Mouse (Mus musculus): ENCODE data around the gene Rapgef2. TPM values are rescaled to one million over a fixed set of nuclear protein-coding genes. Genes with fewer than 3 reads are reported as not detected.
"Not testable (repeated sequence)": the region's sequence is repeated elsewhere in the genome, so short reads cannot be mapped to it uniquely, and the experiment has no call there.

Gene Rapgef2
- polyA plus RNA-seq, 1 experiment from 2014 or later, result 9.0 TPM

DNA sequence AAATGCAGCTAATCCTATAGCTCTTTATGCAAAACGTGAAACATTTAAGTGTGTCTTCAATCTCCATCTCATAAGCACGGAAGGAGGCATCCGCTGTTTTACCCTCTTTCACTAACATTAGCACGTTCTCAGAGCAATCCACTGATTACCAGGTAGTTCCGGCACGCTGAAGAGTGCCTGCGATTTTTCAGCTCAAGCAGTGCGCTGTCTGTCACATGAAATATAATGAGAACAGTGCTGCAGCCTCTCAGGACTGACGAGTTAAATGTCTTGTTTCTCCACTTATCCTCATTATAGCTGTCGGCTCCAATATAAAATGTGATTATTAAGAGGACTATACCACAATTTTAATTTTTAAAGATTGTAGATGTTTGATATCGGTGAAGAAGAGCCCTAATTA is 94.8 kb downstream of the Rapgef2 start:
- Histone ChIP-seq H3K4me3 (ENCODE audit: inconsistent target) (no peak overlapping the region), H3K27ac (no peak overlapping the region), H3K79me2 (ENCODE audit: inconsistent target) (peaks cover 67% of the 10 kb centered on the region; the same call in 1 of the 2 replicates), H3K36me3 (ENCODE audit: inconsistent target) (no peaks in the 10 kb centered on the region)
- WGBS (ENCODE audit: missing documents), result 97% methylated on average over 11 of the region's 11 CpGs

DNA sequence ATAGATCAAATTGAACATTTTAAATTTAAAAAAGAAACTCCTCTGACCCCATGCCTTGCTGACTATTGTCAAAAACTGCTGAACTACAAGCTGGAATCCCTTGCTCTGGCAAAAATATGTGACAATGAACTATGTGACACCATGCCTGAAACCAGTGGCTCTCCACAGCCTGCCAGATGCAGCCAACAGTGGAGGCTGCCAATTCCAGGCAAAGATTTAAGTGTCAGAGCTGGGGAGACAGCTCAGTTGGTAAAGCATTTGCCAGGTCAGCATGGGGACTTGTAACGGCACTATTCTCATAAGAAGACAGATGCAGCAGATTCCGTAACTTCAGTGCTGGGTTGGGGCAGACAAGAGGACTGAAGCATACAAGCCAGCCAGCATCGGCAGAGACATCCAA is 95.9 kb downstream of the Rapgef2 start:
- no peak overlapping the region for H3K27ac ChIP-seq
- WGBS (ENCODE audit: missing documents), result 96% methylated on average over 2 of the region's 3 CpGs
- H3K36me3 ChIP-seq (ENCODE audit: inconsistent target), result no peaks in the 10 kb centered on the region
- no peak overlapping the region for H3K4me3 ChIP-seq (ENCODE audit: inconsistent target)
- H3K79me2 ChIP-seq (ENCODE audit: inconsistent target), result peaks cover 67% of the 10 kb centered on the region; the same call in 1 of the 2 replicates

- Histone ChIP-seq H3K27ac (no peak overlapping the region), H3K4me3 (ENCODE audit: inconsistent target) (no peak overlapping the region), H3K79me2 (ENCODE audit: inconsistent target) (peaks cover 79% of the 10 kb centered on the region; the same call in 1 of the 2 replicates), H3K36me3 (ENCODE audit: inconsistent target) (no peaks in the 10 kb centered on the region)
- WGBS (ENCODE audit: missing documents), result 100% methylated on average over 1 of the region's 1 CpGs
These were observed 98.4 kb downstream of the Rapgef2 start for GRCm38 (mm10) chr3:79187912-79188311.

- Histone ChIP-seq H3K4me3 (ENCODE audit: inconsistent target) (no peak overlapping the region), H3K27ac (no peak overlapping the region), H3K36me3 (ENCODE audit: inconsistent target) (no peaks in the 10 kb centered on the region), H3K79me2 (ENCODE audit: inconsistent target) (peaks cover 79% of the 10 kb centered on the region)
- WGBS (ENCODE audit: missing documents), result 86% methylated on average over 3 of the region's 3 CpGs
These were observed 104.0 kb downstream of the Rapgef2 start for GRCm38 (mm10) chr3:79182290-79182689.

- 56% methylated on average over 24 of the region's 24 CpGs for WGBS (ENCODE audit: missing documents)
- Histone ChIP-seq H3K36me3 (ENCODE audit: inconsistent target) (no peaks in the 10 kb centered on the region), H3K4me3 (ENCODE audit: inconsistent target) (peak overlapping the region; percentile 1; the same call in 1 of the 2 replicates), H3K27ac (peak overlapping the region; percentile 27), H3K79me2 (ENCODE audit: inconsistent target) (peaks cover 79% of the 10 kb centered on the region)
These were observed 104.9 kb downstream of the Rapgef2 start for GRCm38 (mm10) chr3:79181248-79181991.

- Histone ChIP-seq H3K27ac (no peak overlapping the region), H3K79me2 (ENCODE audit: inconsistent target) (peaks cover 79% of the 10 kb centered on the region), H3K4me3 (ENCODE audit: inconsistent target) (no peak overlapping the region), H3K36me3 (ENCODE audit: inconsistent target) (no peaks in the 10 kb centered on the region)
- WGBS (ENCODE audit: missing documents), result 86% methylated on average over 8 of the region's 8 CpGs
These were observed 106.2 kb downstream of the Rapgef2 start for GRCm38 (mm10) chr3:79180086-79180485.

- Histone ChIP-seq H3K36me3 (ENCODE audit: inconsistent target) (no peaks in the 10 kb centered on the region), H3K4me3 (ENCODE audit: inconsistent target) (no peak overlapping the region), H3K79me2 (ENCODE audit: inconsistent target) (peaks cover 79% of the 10 kb centered on the region), H3K27ac (no peak overlapping the region)
- WGBS (ENCODE audit: missing documents), result 95% methylated on average over 2 of the region's 2 CpGs
These were observed 106.7 kb downstream of the Rapgef2 start for GRCm38 (mm10) chr3:79179499-79180053.

DNA sequence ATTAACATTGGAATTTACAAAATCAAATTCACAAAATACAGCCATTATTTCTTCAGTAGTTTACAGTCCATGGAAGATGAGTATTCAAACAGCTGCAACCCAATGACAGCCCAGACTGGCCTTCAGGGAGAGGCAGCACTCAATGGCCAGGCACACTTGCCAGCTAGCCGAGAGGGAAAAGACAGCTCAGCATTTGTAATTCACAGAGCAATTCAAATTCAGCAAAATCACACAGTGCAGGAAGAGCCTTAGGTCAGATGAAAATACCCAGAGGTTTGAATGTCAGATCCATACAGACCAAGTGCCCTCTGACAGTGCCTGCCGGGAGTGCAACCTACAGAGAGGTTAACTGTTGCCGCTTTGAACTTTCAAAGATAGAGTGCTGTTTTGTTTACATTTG is 107.6 kb downstream of the Rapgef2 start:
- no peak overlapping the region for H3K4me3 ChIP-seq (ENCODE audit: inconsistent target)
- H3K27ac ChIP-seq, result peak overlapping the region; percentile 91
- H3K79me2 ChIP-seq (ENCODE audit: inconsistent target), result peaks cover 71% of the 10 kb centered on the region
- WGBS (ENCODE audit: missing documents), result 70% methylated on average over 3 of the region's 3 CpGs
- no peaks in the 10 kb centered on the region for H3K36me3 ChIP-seq (ENCODE audit: inconsistent target)

GRCm38 (mm10) chr3:79178070-79178469 is 108.2 kb downstream of the Rapgef2 start:
- Histone ChIP-seq H3K4me3 (ENCODE audit: inconsistent target) (peak overlapping the region; percentile 23), H3K27ac (peak overlapping the region; percentile 91), H3K36me3 (ENCODE audit: inconsistent target) (no peaks in the 10 kb centered on the region), H3K79me2 (ENCODE audit: inconsistent target) (peaks cover 71% of the 10 kb centered on the region)
- 5% methylated on average over 6 of the region's 6 CpGs for WGBS (ENCODE audit: missing documents)

DNA sequence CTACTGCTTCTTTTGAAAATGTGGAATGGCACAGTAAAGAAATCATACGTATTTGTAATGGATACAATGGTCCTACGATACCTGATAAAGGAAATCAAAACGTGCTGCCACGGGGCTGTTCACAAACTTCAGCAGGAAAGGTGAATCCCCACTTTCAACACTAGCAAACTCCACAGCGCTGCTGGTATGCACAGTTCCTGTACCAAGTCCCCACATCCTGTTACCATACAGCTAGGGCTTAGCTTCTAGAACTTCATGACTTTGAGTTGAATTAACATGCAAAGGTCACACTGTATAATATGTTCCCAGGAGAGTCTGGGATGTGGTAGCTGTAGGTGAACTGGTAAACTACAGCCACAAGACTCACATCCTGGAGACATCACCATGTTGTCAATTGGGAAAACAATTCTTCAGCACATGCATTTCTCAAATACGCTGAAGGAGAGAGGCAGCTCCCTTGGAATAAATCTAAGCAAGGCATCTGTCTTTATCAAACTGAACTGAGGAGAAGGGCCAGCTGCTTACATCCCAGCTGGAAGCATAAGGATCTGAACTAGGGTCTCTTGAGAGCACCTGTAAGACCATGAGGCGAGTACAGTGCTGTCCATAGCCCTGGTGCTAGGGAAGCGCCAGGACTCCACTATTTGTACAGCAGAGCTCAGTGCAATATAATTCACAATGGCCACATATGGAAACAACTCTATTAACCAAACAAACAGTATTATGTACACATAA is 109.0 kb downstream of the Rapgef2 start:
- 41% methylated on average over 8 of the region's 8 CpGs for WGBS (ENCODE audit: missing documents)
- Histone ChIP-seq H3K27ac (peak overlapping the region; percentile 91), H3K4me3 (ENCODE audit: inconsistent target) (peak overlapping the region; percentile 23), H3K79me2 (ENCODE audit: inconsistent target) (peaks cover 65% of the 10 kb centered on the region), H3K36me3 (ENCODE audit: inconsistent target) (no peaks in the 10 kb centered on the region)

DNA sequence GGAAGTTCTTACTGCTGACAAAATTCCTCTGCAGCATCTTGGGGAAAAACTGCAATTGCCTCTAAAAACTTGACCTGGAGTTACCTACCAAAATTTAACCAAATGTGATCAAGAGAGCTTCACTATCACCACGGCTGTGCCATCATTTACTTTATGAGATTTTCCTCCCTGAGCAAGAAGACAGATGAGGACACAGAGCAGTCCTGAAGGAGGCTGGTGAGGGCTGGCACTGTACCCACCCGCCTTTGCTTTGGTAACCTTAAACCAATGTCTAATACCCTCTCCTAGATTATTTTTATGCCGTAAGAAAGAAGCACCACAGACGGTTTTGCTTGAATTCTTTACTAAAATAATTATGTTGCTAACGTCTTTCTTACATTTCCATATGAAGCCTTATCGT is 112.1 kb downstream of the Rapgef2 start:
- 83% methylated on average over 6 of the region's 6 CpGs for WGBS (ENCODE audit: missing documents)
- Histone ChIP-seq H3K27ac (peak overlapping the region; percentile 77), H3K36me3 (ENCODE audit: inconsistent target) (no peaks in the 10 kb centered on the region), H3K79me2 (ENCODE audit: inconsistent target) (peaks cover 51% of the 10 kb centered on the region), H3K4me3 (ENCODE audit: inconsistent target) (no peak overlapping the region)

DNA sequence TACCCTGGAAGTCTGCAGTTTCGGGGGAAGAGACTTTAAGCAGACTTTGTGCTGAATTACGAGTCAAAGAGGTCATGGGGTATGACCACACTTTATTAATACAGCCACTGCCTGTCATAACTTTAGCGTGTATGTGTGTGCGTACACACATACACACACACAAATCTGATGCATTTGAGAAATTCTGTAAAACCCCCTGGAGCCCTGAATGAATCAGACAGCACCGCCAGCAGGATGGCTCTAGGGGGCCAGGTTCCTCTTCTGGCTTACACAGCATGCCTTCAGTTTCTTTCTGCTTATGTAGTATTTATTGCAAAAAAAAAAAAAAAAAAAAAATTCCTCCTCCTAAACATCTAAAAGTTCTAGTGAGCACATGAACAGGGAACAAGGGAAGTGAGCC is 113.0 kb downstream of the Rapgef2 start:
- Histone ChIP-seq H3K4me3 (ENCODE audit: inconsistent target) (no peak overlapping the region), H3K79me2 (ENCODE audit: inconsistent target) (peaks cover 53% of the 10 kb centered on the region), H3K27ac (peak overlapping the region; percentile 77), H3K36me3 (ENCODE audit: inconsistent target) (no peaks in the 10 kb centered on the region)
- 23% methylated on average over 5 of the region's 5 CpGs for WGBS (ENCODE audit: missing documents)

DNA sequence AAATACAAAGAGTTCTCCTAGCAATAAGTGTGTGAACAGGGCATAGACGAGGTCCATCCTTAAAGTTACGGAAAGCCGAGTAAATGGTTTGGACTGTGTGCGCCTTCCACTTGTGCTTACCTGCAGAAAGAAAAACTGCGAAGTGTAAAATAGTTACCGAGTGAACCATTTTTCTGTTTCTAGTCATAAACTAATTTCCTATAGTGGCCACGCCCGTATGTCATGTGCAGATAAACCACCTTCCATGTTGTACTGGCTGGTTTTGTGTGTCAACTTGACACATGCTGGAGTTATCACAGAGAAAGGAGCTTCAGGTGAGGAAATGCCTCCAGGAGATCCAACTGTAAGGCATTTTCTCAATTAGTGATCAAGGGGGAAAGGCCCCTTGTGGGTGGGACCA is 115.2 kb downstream of the Rapgef2 start:
- H3K79me2 ChIP-seq (ENCODE audit: inconsistent target), result peaks cover 64% of the 10 kb centered on the region
- H3K4me3 ChIP-seq (ENCODE audit: inconsistent target); H3K27ac ChIP-seq; H3K36me3 ChIP-seq (ENCODE audit: inconsistent target): not testable (repeated sequence)
- 92% methylated on average over 8 of the region's 8 CpGs for WGBS (ENCODE audit: missing documents)

- Histone ChIP-seq H3K79me2 (ENCODE audit: inconsistent target) (peaks cover 76% of the 10 kb centered on the region; the same call in 1 of the 2 replicates), H3K36me3 (ENCODE audit: inconsistent target) (no peaks in the 10 kb centered on the region), H3K4me3 (ENCODE audit: inconsistent target) (no peak overlapping the region), H3K27ac (no peak overlapping the region)
- 88% methylated on average over 2 of the region's 2 CpGs for WGBS (ENCODE audit: missing documents)
These were observed 118.0 kb downstream of the Rapgef2 start for GRCm38 (mm10) chr3:79168168-79168827.

Data from macrophage (primary cell).